Mouse (Mus musculus) limb, embryonic 14.5 days (tissue): ENCODE data around the gene Atp2b2. TPM values are rescaled to one million over a fixed set of nuclear protein-coding genes. Genes with fewer than 3 reads are reported as not detected.

Experiments
- ATAC-seq: fragments of 200-750 bp; cut with Nextera tagmentation; 2 replicates; pipeline ENCODE4 v1.8.0; 2017; ENCODE audit warnings: low read depth, moderate number of reproducible peaks, moderate TSS enrichment; ENCODE audit not compliant: low FRiP score
- DNase-seq: peaks from one replicate; pipeline ENCODE4 v3.0.0-alpha.2; 2015; ENCODE audit warnings: low spot score
- H3K27ac ChIP-seq: fragments of 300-500 bp; sonication (generic); replicated peaks from 2 replicates; pipeline ENCODE4 v1.5.1; 2014; ENCODE audit warnings: low read depth, mild to moderate bottlenecking, low read length, moderate library complexity, mixed read lengths
- H3K27me3 ChIP-seq: fragments of 300-500 bp; sonication (generic); 2 replicates; pipeline ENCODE4 v1.6.1; 2014; ENCODE audit warnings: low read length, mixed read lengths; ENCODE audit not compliant: control insufficient read depth, insufficient read depth
- H3K36me3 ChIP-seq: fragments of 300-500 bp; sonication (generic); 2 replicates; pipeline ENCODE4 v1.6.1; 2014; ENCODE audit warnings: mild to moderate bottlenecking, low read length, moderate library complexity, mixed read lengths; ENCODE audit not compliant: control insufficient read depth, insufficient read depth
- H3K4me1 ChIP-seq: fragments of 300-500 bp; sonication (generic); 2 replicates; pipeline ENCODE4 v1.6.1; 2014; ENCODE audit warnings: antibody characterized with exemption, low read length, mixed read lengths; ENCODE audit not compliant: control insufficient read depth, insufficient read depth
- H3K4me2 ChIP-seq: fragments of 300-500 bp; sonication (generic); replicated peaks from 2 replicates; pipeline ENCODE4 v1.6.1; 2014; ENCODE audit warnings: low read depth, mild to moderate bottlenecking, low read length, moderate library complexity; ENCODE audit not compliant: severe bottlenecking
- H3K4me3 ChIP-seq: fragments of 300-500 bp; sonication (generic); replicated peaks from 2 replicates; pipeline ENCODE4 v1.5.1; 2014; ENCODE audit warnings: low read length
- H3K9ac ChIP-seq: fragments of 300-500 bp; sonication (generic); 2 replicates; pipeline ENCODE4 v1.6.1; 2014; ENCODE audit warnings: mild to moderate bottlenecking, low read depth, low read length, moderate library complexity; ENCODE audit not compliant: severe bottlenecking
- H3K9me3 ChIP-seq: fragments of 300-500 bp; sonication (generic); 2 replicates; pipeline ENCODE4 v1.6.1; 2016; ENCODE audit warnings: low read length; ENCODE audit not compliant: control insufficient read depth
- POLR2A ChIP-seq: fragments of 200-500 bp; IDR thresholded peaks from 2 replicates; pipeline ENCODE4 v1.8.0; 2012; ENCODE audit warnings: inconsistent platforms, mild to moderate bottlenecking, moderate library complexity, borderline replicate concordance; ENCODE audit not compliant: insufficient read depth, insufficient read length; ENCODE audit errors: extremely low read depth
- WGBS: fragments of 180-500 bp; shearing (Covaris S2); extraction: QIAGEN DNeasy Blood & Tissue Kit; methylation state at CpG from one replicate; pipeline ENCODE4 v1.1.7; 2014; 5-methylcytosine and 5-hydroxymethylcytosine counted together
- polyA plus RNA-seq, 2 experiments: library from polyadenylated mRNA; depleted of rRNA in 1 of 2; stranded (reverse) in 1 of 2; unstranded in 1 of 2; fragments of >200 nt; fragmentation: Nextera tagmentation in 1 of 2; extraction: Ambion mirVana in 1 of 2; gene quantifications; 2 replicates each; pipeline versions ENCODE4 v1.2.1 to v1.2.3; 2012 to 2014

Gene Atp2b2
- polyA plus RNA-seq, 2 experiments = 0.09 to 0.11 TPM

- Histone ChIP-seq H3K27ac (no peak overlapping the region), H3K36me3 (no peaks in the 10 kb centered on the region), H3K27me3 (no peaks in the 10 kb centered on the region), H3K9me3 (no peaks in the 10 kb centered on the region), H3K4me2 (no peak overlapping the region), H3K4me3 (no peak overlapping the region), H3K9ac (no peak overlapping the region), H3K4me1 (no peaks in the 10 kb centered on the region)
- no peak for ATAC-seq
- 75% methylated on average over 7 of the region's 7 CpGs for WGBS
- TF ChIP-seq POLR2A = no peak
- DNase-seq = no peak
Observed at GRCm38 (mm10) chr6:113882396-113882795, 160.0 kb downstream of the Atp2b2 start.

GRCm38 (mm10) chr6:113881561-113882243 is 160.7 kb downstream of the Atp2b2 start:
- H3K4me2 ChIP-seq = no peak overlapping the region
- whole genome bisulfite sequencing = 50% methylated on average over 10 of the region's 10 CpGs
- DNase-seq = peak; percentile 72
- TF ChIP-seq POLR2A = no peak
- no peaks in the 10 kb centered on the region for H3K4me1 ChIP-seq
- no peak overlapping the region for H3K4me3 ChIP-seq
- no peaks in the 10 kb centered on the region for H3K36me3 ChIP-seq
- H3K9me3 ChIP-seq = no peaks in the 10 kb centered on the region
- H3K9ac ChIP-seq = no peak overlapping the region
- ATAC-seq = no peak
- H3K27ac ChIP-seq = no peak overlapping the region
- H3K27me3 ChIP-seq = no peaks in the 10 kb centered on the region

GRCm38 (mm10) chr6:113879366-113879765 is 163.0 kb downstream of the Atp2b2 start:
- no peak overlapping the region for H3K4me2 ChIP-seq
- no peak overlapping the region for H3K27ac ChIP-seq
- WGBS = 46% methylated on average over 3 of the region's 3 CpGs
- H3K9ac ChIP-seq = no peak overlapping the region
- H3K4me3 ChIP-seq = no peak overlapping the region
- no peaks in the 10 kb centered on the region for H3K9me3 ChIP-seq
- H3K4me1 ChIP-seq = no peaks in the 10 kb centered on the region
- no peak for TF ChIP-seq POLR2A
- no peaks in the 10 kb centered on the region for H3K27me3 ChIP-seq
- ATAC-seq = no peak
- H3K36me3 ChIP-seq = no peaks in the 10 kb centered on the region
- DNase-seq = no peak

- no peak for TF ChIP-seq POLR2A
- Histone ChIP-seq H3K4me1 (no peaks in the 10 kb centered on the region), H3K4me3 (no peak overlapping the region), H3K27ac (no peak overlapping the region), H3K27me3 (no peaks in the 10 kb centered on the region), H3K9me3 (no peaks in the 10 kb centered on the region), H3K9ac (no peak overlapping the region), H3K36me3 (no peaks in the 10 kb centered on the region), H3K4me2 (no peak overlapping the region)
- DNase-seq (no peak), ATAC-seq (no peak)
- 82% methylated on average over 8 of the region's 8 CpGs for WGBS
Observed at GRCm38 (mm10) chr6:113878510-113879128, 163.8 kb downstream of the Atp2b2 start.

GRCm38 (mm10) chr6:113876585-113876984 is 165.8 kb downstream of the Atp2b2 start:
- H3K27ac ChIP-seq = no peak overlapping the region
- no peak overlapping the region for H3K9ac ChIP-seq
- DNase-seq = no peak
- no peaks in the 10 kb centered on the region for H3K4me1 ChIP-seq
- TF ChIP-seq POLR2A = no peak
- H3K4me2 ChIP-seq = no peak overlapping the region
- no peaks in the 10 kb centered on the region for H3K36me3 ChIP-seq
- H3K4me3 ChIP-seq = no peak overlapping the region
- H3K27me3 ChIP-seq = no peaks in the 10 kb centered on the region
- WGBS = 82% methylated on average over 3 of the region's 3 CpGs
- no peak for ATAC-seq
- H3K9me3 ChIP-seq = no peaks in the 10 kb centered on the region
